Mouse (Mus musculus) testis, adult 2 months (tissue): ENCODE measurements around the gene Mfrp. TPM values are rescaled to one million over a fixed set of nuclear protein-coding genes. Genes with fewer than 3 reads are reported as not detected.
A peak's percentile ranks its signal among the peaks of the same experiment; 100 is the strongest.

Source experiments
- H3K27ac ChIP-seq: fragments of 200-500 bp; 2 replicates; pipeline ENCODE4 v1.5.1; 2012; ENCODE audit warnings: low read depth, low read length; ENCODE audit not compliant: control insufficient read depth, insufficient read depth
- H3K27me3 ChIP-seq: fragments of 200-500 bp; 2 replicates; pipeline ENCODE4 v1.6.1; 2012; ENCODE audit warnings: mild to moderate bottlenecking, low read length, moderate library complexity; ENCODE audit not compliant: control insufficient read depth, insufficient read depth
- H3K36me3 ChIP-seq: fragments of 200-500 bp; 2 replicates; pipeline ENCODE4 v1.6.1; 2012; ENCODE audit warnings: mild to moderate bottlenecking, low read length; ENCODE audit not compliant: control insufficient read depth, insufficient read depth
- H3K4me1 ChIP-seq: fragments of 200-500 bp; 2 replicates; pipeline ENCODE4 v1.6.1; 2012; ENCODE audit warnings: low read length; ENCODE audit not compliant: control insufficient read depth, insufficient read depth
- H3K4me3 ChIP-seq: fragments of 200-500 bp; 2 replicates; pipeline ENCODE4 v1.5.1; 2012; ENCODE audit warnings: low read depth, mild to moderate bottlenecking, low read length, moderate library complexity, mixed read lengths; ENCODE audit not compliant: control insufficient read depth
- CTCF ChIP-seq: fragments of 200-500 bp; IDR thresholded peaks from 2 replicates; pipeline ENCODE4 v1.5.1; 2012; ENCODE audit warnings: low read depth, mild to moderate bottlenecking, inconsistent platforms, low read length, moderate library complexity; ENCODE audit not compliant: control insufficient read depth, insufficient read depth, insufficient replicate concordance
- POLR2A ChIP-seq: fragments of 200-500 bp; IDR thresholded peaks from 2 replicates; pipeline ENCODE4 v1.6.1; 2012; ENCODE audit warnings: low read depth, mild to moderate bottlenecking, inconsistent platforms, low read length, moderate library complexity; ENCODE audit not compliant: control insufficient read depth
- polyA plus RNA-seq: library from polyadenylated mRNA; depleted of rRNA; stranded (reverse); fragments of >200 nt; gene quantifications from 2 replicates; pipeline ENCODE4 v1.2.3, GENCODE M21; 2012

The Mfrp gene
- polyA plus RNA-seq, 1 experiment, result 1.4 TPM

- Histone ChIP-seq H3K27ac (no peak overlapping the region), H3K36me3 (no peaks in the 10 kb centered on the region), H3K27me3 (no peaks in the 10 kb centered on the region), H3K4me3 (no peak overlapping the region), H3K4me1 (peaks cover 6% of the 10 kb centered on the region)
- TF ChIP-seq POLR2A, result no peak
- TF ChIP-seq CTCF, result no peak
Measured at GRCm38 (mm10) chr9:44125026-44125425, 23.5 kb downstream of the Mfrp start.

GRCm38 (mm10) chr9:44125546-44126428, 24.3 kb downstream of the Mfrp start:
- Histone ChIP-seq H3K4me1 (peaks cover 13% of the 10 kb centered on the region), H3K4me3 (no peak overlapping the region), H3K27me3 (no peaks in the 10 kb centered on the region), H3K36me3 (no peaks in the 10 kb centered on the region), H3K27ac (no peak overlapping the region)
- peak; percentile 81; the same call in 1 of the 2 replicates for TF ChIP-seq CTCF
- no peak for TF ChIP-seq POLR2A

GRCm38 (mm10) chr9:44126746-44127145, 25.2 kb downstream of the Mfrp start:
- no peak overlapping the region for H3K27ac ChIP-seq
- H3K4me1 ChIP-seq, result peaks cover 16% of the 10 kb centered on the region
- TF ChIP-seq CTCF (no peak), POLR2A (no peak)

GRCm38 (mm10) chr9:44127351-44127801, 25.8 kb downstream of the Mfrp start:
- TF ChIP-seq POLR2A, result no peak
- no peak for TF ChIP-seq CTCF
- H3K4me3 ChIP-seq, result no peak overlapping the region
- peaks cover 16% of the 10 kb centered on the region for H3K4me1 ChIP-seq
- no peak overlapping the region for H3K27ac ChIP-seq
- H3K27me3 ChIP-seq, result no peaks in the 10 kb centered on the region
- H3K36me3 ChIP-seq, result no peaks in the 10 kb centered on the region

More at GRCm38 (mm10) chr9:44126746-44127145, 25.2 kb downstream of the Mfrp start:
- H3K27me3 ChIP-seq, result no peaks in the 10 kb centered on the region
- H3K4me3 ChIP-seq, result no peak overlapping the region
- H3K36me3 ChIP-seq, result no peaks in the 10 kb centered on the region

GRCm38 (mm10) chr9:44129633-44130032, 28.1 kb downstream of the Mfrp start:
- TF ChIP-seq CTCF, result no peak
- TF ChIP-seq POLR2A, result no peak; the same call in 1 of the 2 replicates
- H3K4me1 ChIP-seq, result peaks cover 24% of the 10 kb centered on the region
- peak overlapping the region; percentile 57 for H3K4me3 ChIP-seq
- peak overlapping the region; percentile 63; the same call in 1 of the 2 replicates for H3K27ac ChIP-seq
- H3K36me3 ChIP-seq, result no peaks in the 10 kb centered on the region
- no peaks in the 10 kb centered on the region for H3K27me3 ChIP-seq

- no peak for TF ChIP-seq CTCF
- TF ChIP-seq POLR2A, result peak; percentile 11; the same call in 1 of the 2 replicates
Measured at GRCm38 (mm10) chr9:44130034-44130433, 28.5 kb downstream of the Mfrp start.

GRCm38 (mm10) chr9:44130581-44131275, 29.2 kb downstream of the Mfrp start:
- Histone ChIP-seq H3K4me1 (peaks cover 33% of the 10 kb centered on the region), H3K4me3 (no peak overlapping the region; the same call in none of the 2 replicates), H3K27me3 (no peaks in the 10 kb centered on the region), H3K36me3 (no peaks in the 10 kb centered on the region), H3K27ac (no peak overlapping the region; the same call in 1 of the 2 replicates)
- no peak for TF ChIP-seq CTCF
- no peak for TF ChIP-seq POLR2A

More at GRCm38 (mm10) chr9:44130034-44130433, 28.5 kb downstream of the Mfrp start:
- Histone ChIP-seq H3K27me3 (no peaks in the 10 kb centered on the region), H3K27ac (peak overlapping the region; percentile 63; the same call in 1 of the 2 replicates), H3K36me3 (no peaks in the 10 kb centered on the region), H3K4me1 (peaks cover 28% of the 10 kb centered on the region), H3K4me3 (peak overlapping the region; percentile 57)
